Mouse (Mus musculus) small intestine, adult 2 months (tissue): ENCODE measurements around the gene Map10.

Experiments
- CTCF ChIP-seq: fragments of 200-500 bp; IDR thresholded peaks from 2 replicates; pipeline ENCODE4 v1.5.1; 2012; ENCODE audit warnings: low read depth, mild to moderate bottlenecking, control low read depth, inconsistent platforms, low read length, moderate library complexity, mixed read lengths; ENCODE audit not compliant: insufficient replicate concordance, insufficient read length; ENCODE audit errors: extremely low read depth
- POLR2A ChIP-seq: fragments of 200-500 bp; IDR thresholded peaks from 2 replicates; pipeline ENCODE4 v1.6.1; 2012; ENCODE audit warnings: low read depth, mild to moderate bottlenecking, control low read depth, inconsistent platforms, low read length, moderate library complexity

GRCm38 (mm10) chr8:125716613-125717012 is 47.0 kb downstream of the Map10 start:
- TF ChIP-seq CTCF (no peak), POLR2A (no peak)
